Mouse (Mus musculus): Measurements from ENCODE around the gene Tspan3.

DNA sequence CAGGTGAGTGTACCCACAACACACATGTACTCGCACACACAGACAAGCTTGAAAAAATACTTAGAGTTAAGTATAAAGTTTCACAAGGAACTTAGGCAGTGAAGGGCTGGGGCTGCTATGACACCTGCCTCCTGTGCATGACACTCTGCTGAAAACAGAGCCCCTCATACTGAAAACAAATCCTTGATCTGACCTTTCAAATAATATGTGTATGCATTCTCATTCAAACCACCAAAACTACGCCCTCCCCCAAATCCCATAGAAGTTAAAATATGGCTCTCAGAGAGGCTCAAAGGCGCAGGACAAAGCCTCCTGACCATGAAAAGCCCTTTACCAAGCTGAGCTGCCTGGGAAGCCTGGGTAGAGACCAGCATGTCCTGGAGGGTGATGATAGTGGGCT is 10.0 kb upstream of the Tspan3 start:
- TF ChIP-seq CTCF (IDR thresholded peaks at IDR 0.05; ENCODE audit: control insufficient read depth, insufficient read depth, insufficient replicate concordance, low read depth, low read length): no peak
- no peak for TF ChIP-seq POLR2A (IDR thresholded peaks at IDR 0.05; ENCODE audit: control insufficient read depth, low read depth, low read length)

Data from testis, adult 2 months (tissue).